In the genomic region with DNA sequence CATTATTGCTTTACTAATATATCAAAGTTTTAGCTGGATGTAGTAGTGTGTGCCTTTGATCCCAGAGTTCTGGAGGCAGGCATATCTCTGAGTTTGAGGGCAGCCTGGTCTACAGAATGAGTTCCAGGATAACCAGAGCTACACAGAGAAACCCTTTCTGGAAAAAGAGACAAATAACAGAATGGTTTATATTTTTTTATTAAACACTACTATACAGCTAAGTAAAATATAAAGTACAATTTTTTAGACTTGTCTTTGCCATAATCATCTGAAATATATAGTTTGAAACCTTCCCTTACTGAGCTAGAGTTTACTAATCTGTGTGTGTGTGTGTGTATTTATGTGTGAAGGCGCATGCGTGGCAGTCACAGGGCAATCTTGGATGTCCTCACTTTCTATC, we compare ENCODE assay signal across 37 mouse cellular contexts. TPM values are rescaled to one million over a fixed set of nuclear protein-coding genes. Genes with fewer than 3 reads are reported as not detected.
"Had no signal": no experiment of that assay in that cellular context is flagged by ENCODE, and none has a peak within 500 bp of the region (broad histone marks: within the 10 kb centered on the region; RNA-seq: fewer than 3 reads in every experiment).

A gene (plus strand): TSS at position 301 of the 400 bp plus-strand sequence.

- H3K4me1 ChIP-seq: heart, embryonic 10.5 days; hindbrain, embryonic 10.5 days; hindbrain, embryonic 12.5 days; limb, embryonic 10.5 days; liver, embryonic 13.5 days had no signal

- H3K27ac ChIP-seq: gastrocnemius, adult 2 months; heart, embryonic 10.5 days; hindbrain, embryonic 10.5 days; hindbrain, embryonic 12.5 days; hindbrain, embryonic 14.5 days; layer of hippocampus, adult 2 months; left cerebral cortex, adult 2 months; limb, embryonic 10.5 days; limb, embryonic 12.5 days; liver, embryonic 13.5 days had no signal

- H3K4me3 ChIP-seq: gastrocnemius, adult 2 months; heart, embryonic 10.5 days; hindbrain, embryonic 10.5 days; hindbrain, embryonic 12.5 days; layer of hippocampus, adult 2 months; left cerebral cortex, adult 2 months; limb, embryonic 10.5 days; limb, embryonic 12.5 days; liver, embryonic 13.5 days had no signal

- H3K4me2 ChIP-seq: hindbrain, embryonic 12.5 days; hindbrain, embryonic 14.5 days; limb, embryonic 12.5 days; liver, embryonic 11.5 days; liver, embryonic 13.5 days had no signal

- H3K9ac ChIP-seq: hindbrain, embryonic 12.5 days; hindbrain, embryonic 14.5 days; limb, embryonic 12.5 days; liver, embryonic 13.5 days had no signal

- H3K9me3 ChIP-seq: heart, embryonic 10.5 days; hindbrain, embryonic 10.5 days; hindbrain, embryonic 12.5 days; limb, embryonic 10.5 days; limb, embryonic 12.5 days; liver, embryonic 13.5 days had no signal

- H3K27me3 ChIP-seq: hindbrain, embryonic 12.5 days; limb, embryonic 12.5 days; liver, embryonic 13.5 days had no signal

- ATAC-seq: forebrain, embryonic 16.5 days; hindbrain, embryonic 16.5 days; inflammation-experienced regulatory T-cells, adult 6 months; intestine, postnatal 0 days had no signal

- DNase-seq: gastrocnemius, adult 2 months; gastrocnemius, postnatal 10 days; gastrocnemius, postnatal 25 days; heart, postnatal 4 days; kidney, adult 18-20 months; kidney, adult 8-10 months; kidney, postnatal 10 days; kidney, postnatal 25 days; kidney, postnatal 4 days; liver; liver, embryonic 13.5 days had no signal

- H3K36me3 ChIP-seq: heart, embryonic 10.5 days; hindbrain, embryonic 10.5 days; hindbrain, embryonic 12.5 days; limb, embryonic 10.5 days; limb, embryonic 12.5 days; liver, embryonic 13.5 days had no signal

RNA-seq across cellular contexts. Expression of the gene that starts here (rescaled TPM):
- total RNA-seq: gastrocnemius, adult 2 months; gastrocnemius, postnatal 10 days; gastrocnemius, postnatal 25 days; gastrocnemius, postnatal 4 days; granulocyte monocyte progenitor cell, adult 5-6 weeks; heart, adult 8-10 months; heart, postnatal 25 days; heart, postnatal 4 days; layer of hippocampus, adult 2 months; layer of hippocampus, postnatal 10 days; layer of hippocampus, postnatal 25 days; left cerebral cortex, adult 2 months; left cerebral cortex, postnatal 14 days; left cerebral cortex, postnatal 36 days had no signal
- polyA plus RNA-seq: forebrain, embryonic 16.5 days; frontal cortex, adult 2 months; heart, embryonic 10.5 days; heart, embryonic 16.5 days; hindbrain, embryonic 10.5 days; hindbrain, embryonic 12.5 days; hindbrain, embryonic 14.5 days; hindbrain, embryonic 16.5 days; inflammation-experienced regulatory T-cells, adult 6 months; intestine, postnatal 0 days; kidney, embryonic 14.5 days; kidney, embryonic 16.5 days; limb, embryonic 10.5 days; limb, embryonic 12.5 days; limb, embryonic 14.5 days; liver, embryonic 11.5 days; liver, embryonic 13.5 days had no signal
